Mouse (Mus musculus) left cerebral cortex, postnatal 25 days (tissue): Measurements from ENCODE around the gene Zfp326. TPM values are rescaled to one million over a fixed set of nuclear protein-coding genes. Genes with fewer than 3 reads are reported as not detected.

Experiments used
- DNase-seq, 2 experiments: peaks; one replicate each; pipeline ENCODE4 v3.0.0; 2022; ENCODE audit warnings: low spot score in 2 of 2, mixed read lengths in 1 of 2
- intact Hi-C: fragments of 180-260 bp; cut with DNase I; formaldehyde crosslinking; loops from one replicate; pipeline ENCODE4 v1.15.1; 2025
- total RNA-seq, 2 experiments: library from RNA; stranded (reverse); gene quantifications; 2 replicates each; pipeline ENCODE4 v1.2.3; 2021

Gene Zfp326
- total RNA-seq, result 10 to 100 TPM; 29.6 to 31.5 TPM

DNA sequence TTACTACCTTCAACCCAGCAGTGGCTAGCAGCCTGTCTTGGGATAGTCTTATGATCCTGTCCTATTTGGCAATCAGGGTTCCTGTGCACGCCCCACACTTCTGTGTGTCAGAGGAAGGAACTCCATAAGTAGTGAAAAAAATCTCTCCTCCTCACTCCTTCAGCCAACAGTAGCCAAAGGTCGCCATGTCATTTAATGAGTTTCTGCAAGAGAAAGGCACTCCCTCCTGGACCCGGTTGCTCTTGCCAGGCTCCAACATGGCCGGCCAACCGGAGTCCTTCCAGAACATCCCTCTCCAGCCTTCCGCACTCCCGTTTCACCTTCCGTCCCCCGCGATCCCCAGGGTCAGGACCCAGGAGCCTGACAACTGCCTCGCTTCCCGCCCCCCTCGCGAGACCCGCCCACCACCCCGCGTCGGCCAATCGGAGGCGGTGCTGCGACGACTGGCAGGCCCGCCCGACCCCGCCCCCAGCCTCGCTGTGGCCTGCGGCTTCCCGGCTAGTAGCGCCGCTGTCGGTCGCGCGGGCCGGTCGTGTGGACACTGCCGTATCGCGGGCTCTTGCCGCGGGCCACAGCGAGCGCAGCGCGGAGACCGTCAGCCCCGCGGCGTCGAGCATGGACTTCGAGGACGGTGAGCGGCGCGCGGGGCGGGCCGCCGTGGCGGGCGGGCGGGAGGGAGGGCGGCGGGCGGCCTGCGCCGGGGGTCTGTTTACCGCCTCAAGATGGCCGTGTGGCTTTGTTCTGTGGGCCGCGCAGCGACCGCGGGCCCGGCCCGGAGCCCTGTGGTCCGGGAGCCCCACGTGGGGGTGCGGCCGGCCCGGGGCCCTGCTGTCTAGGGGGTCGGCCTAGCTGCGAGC lies at the start of gene Zfp326:
Zfp326 (plus strand) TSS at position 498 of the 857 bp plus-strand sequence.
- intact Hi-C loops, result no loop called here
- peak; percentile 82 to 83 for DNase-seq

DNA sequence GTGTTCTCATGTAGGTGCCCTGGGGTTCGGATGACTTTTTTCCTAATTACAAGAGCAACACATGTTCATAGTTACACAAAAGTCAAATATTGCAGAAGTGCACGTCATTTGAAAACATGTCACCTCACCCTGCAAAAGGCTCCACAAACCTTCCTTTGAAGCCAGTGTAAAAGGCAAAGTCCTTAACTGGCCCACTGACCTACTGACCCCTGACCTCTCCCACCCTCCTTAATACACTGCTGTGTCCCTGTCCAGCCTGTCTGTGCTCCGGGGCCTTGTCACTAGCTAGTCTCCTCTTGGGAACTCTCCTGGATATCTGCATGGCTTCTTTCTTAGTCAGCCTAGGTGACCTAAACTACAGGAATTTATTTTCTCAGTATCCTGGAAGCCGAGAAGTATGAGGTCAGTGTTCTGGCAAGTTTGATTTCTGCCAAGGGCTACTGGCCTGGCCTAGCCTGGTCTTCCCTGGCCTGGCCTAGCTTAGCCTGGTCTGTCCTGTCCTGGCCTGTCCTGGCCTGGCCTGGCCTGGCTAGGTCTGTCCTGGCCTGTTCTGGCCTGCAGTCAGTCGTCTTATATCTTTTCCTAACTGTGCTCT lies 49.4 kb upstream of the Zfp326 start:
- DNase-seq, result no peak
- intact Hi-C loops, result no loop called here

DNA sequence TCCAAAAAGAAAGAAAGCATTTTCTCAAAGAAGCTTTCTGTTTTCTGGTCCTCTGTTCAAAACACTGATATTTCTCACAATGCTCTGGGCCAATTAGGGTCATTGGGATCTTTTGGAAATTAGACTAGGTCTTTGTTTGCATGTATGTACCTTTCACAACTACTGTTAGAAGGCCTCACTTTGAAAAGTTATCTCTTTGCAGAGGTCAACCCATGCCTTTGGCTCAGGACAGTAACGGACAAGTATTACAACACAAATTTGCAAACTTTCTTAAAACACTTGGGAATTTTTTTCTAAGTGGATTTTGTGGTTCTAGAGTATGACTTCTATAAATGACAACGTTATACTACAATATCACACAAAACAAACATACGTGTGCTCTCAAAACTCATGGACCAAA lies 48.3 kb upstream of the Zfp326 start:
- no peak for DNase-seq
- intact Hi-C loops, result no loop called here

DNA sequence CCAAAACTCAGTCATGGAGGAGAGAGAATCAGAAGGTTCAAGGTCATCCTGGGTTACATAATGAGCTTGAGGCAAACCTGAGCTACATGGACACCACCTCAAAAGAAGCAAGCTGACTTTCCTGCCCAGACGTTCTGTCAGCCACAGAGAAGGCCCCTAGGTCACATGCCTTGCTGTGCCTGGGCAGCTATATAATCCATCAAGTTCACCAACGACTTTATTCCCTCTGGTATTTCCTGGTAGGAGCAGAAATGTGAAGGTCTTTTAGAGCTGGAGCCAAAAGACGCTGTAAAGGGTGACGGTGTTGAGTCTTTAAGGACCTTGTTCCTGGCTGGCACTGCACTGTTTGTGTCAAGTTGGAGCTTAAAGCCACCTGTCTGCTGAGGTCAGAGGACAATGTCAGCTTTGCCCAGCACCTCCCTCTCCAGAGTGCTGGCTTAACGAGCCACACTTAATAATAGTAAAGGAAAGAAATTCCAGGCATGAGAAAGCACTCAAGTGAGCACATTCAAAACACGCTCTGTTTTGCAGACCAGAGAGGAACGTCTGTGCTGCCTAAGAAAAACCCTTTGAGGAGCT lies 47.3 kb upstream of the Zfp326 start:
- no peak for DNase-seq
- intact Hi-C loops, result no loop called here

- intact Hi-C loops, result no loop called here
- DNase-seq, result peak in 1 of 2 experiments; percentile 20
These were observed 44.2 kb upstream of the Zfp326 start for GRCm38 (mm10) chr5:105832140-105832539.

GRCm38 (mm10) chr5:105833923-105834322 lies 42.4 kb upstream of the Zfp326 start:
- no peak for DNase-seq
- intact Hi-C loops, result no loop called here

DNA sequence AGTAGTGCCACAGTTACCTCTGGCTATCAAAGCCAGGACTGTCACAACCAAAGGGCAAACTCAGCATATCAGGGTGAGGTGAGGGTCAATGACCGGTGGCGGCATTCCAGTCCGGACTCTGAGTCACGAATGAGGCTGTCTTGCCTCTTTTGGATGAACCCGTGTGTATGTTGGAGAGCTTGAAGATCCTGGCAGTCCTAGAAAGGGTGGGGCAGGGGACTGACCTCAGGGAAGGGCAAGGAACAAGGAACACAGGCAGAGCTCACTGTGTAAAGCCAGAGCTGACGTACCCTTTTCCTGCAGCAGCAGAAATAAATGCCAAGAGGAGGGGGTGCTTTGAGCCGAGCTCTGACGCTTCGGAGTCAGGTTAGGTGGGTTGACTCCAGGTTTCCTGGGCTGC lies 40.4 kb upstream of the Zfp326 start:
- no peak for DNase-seq
- intact Hi-C loops, result no loop called here

- no peak for DNase-seq
- intact Hi-C loops, result no loop called here
These were observed 36.5 kb upstream of the Zfp326 start for GRCm38 (mm10) chr5:105839740-105840310.

- no peak for DNase-seq
- intact Hi-C loops, result no loop called here
These were observed 32.2 kb upstream of the Zfp326 start for GRCm38 (mm10) chr5:105844044-105844753.

DNA sequence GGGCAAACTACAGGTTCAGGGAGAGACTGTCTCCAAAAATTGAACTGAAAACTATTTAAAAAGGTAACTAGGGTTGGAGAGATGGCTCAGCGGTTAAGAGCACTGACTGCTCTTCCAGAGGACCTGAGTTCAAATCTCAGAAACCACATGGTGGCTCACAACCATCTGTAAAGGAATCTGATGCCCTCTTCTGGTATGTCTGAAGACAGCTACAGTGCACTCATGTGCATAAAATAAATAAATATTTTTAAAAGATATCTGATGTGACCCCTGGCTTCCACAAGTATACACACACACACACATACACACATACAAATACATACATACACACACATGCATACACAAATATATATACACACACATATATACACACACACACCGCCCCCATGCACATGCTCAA lies 31.3 kb upstream of the Zfp326 start:
- intact Hi-C loops, result no loop called here
- DNase-seq, result no peak

- DNase-seq, result no peak
- intact Hi-C loops, result no loop called here
These were observed 28.6 kb upstream of the Zfp326 start for GRCm38 (mm10) chr5:105847726-105848125.

DNA sequence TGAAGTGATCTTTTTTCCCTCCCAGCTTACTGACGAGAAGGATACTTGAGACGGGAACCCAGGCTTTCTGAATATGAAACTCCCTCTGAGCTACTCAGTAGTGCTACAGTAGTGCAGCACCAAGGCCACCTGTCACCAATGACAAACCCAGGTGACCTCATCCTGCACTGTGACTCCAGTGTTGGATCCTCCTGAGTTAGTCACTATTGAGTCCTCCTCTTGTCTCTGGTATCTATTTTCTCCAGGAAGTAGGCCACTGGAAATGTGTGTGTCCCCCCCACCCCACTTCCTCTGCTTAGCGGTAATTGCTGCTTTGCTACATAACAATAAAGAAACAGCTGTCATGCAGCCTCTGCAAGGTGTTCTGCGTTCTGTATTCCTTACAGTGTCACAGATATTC lies 27.1 kb upstream of the Zfp326 start:
- no peak for DNase-seq
- intact Hi-C loops, result no loop called here

DNA sequence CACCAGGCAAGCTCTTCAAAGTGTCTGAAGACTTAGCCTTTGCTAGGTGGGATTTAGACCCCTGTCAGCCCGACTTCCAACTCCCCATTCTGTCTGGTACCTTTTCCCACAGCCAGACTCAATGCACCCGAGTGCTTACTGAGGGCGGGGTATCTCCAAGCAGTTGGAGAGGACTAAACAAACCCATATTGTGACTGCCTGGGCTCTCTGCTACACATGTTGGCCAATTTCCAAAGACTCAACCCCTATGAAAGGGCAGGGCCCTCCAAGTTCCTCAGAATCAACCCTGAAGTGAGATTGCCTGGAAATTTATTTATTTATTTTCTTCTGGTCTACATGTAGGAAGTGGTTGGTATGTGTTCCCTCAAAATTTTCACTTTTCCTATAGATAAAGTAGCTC lies 26.7 kb upstream of the Zfp326 start:
- DNase-seq, result no peak
- intact Hi-C loops, result no loop called here

GRCm38 (mm10) chr5:105853271-105853670 lies 23.1 kb upstream of the Zfp326 start:
- intact Hi-C loops, result no loop called here
- DNase-seq, result no peak

- intact Hi-C loops, result no loop called here
These were observed 18.9 kb upstream of the Zfp326 start for GRCm38 (mm10) chr5:105857486-105857885.

GRCm38 (mm10) chr5:105858754-105859694 lies 17.3 kb upstream of the Zfp326 start:
- no peak for DNase-seq
- intact Hi-C loops, result no loop called here

More at GRCm38 (mm10) chr5:105857486-105857885, 18.9 kb upstream of the Zfp326 start:
- no peak for DNase-seq

- no peak for DNase-seq
- intact Hi-C loops, result no loop called here
These were observed 16.5 kb upstream of the Zfp326 start for GRCm38 (mm10) chr5:105859716-105860460.

GRCm38 (mm10) chr5:105860461-105860835 lies 15.9 kb upstream of the Zfp326 start:
- intact Hi-C loops, result no loop called here
- DNase-seq, result no peak
